Mouse (Mus musculus) small intestine, adult 2 months (tissue): ENCODE measurements at regions not wholly inside any gene's neighbourhood (a gene's known extent, or its start where the extent isn't known, plus 50 kb on each side); places are given as distances from the start of the nearest gene placed in this dataset.

Source experiments
- CTCF ChIP-seq: fragments of 200-500 bp; IDR thresholded peaks from 2 replicates; pipeline ENCODE4 v1.5.1; 2012; ENCODE audit warnings: low read depth, mild to moderate bottlenecking, control low read depth, inconsistent platforms, low read length, moderate library complexity, mixed read lengths; ENCODE audit not compliant: insufficient replicate concordance, insufficient read length; ENCODE audit errors: extremely low read depth
- POLR2A ChIP-seq: fragments of 200-500 bp; IDR thresholded peaks from 2 replicates; pipeline ENCODE4 v1.6.1; 2012; ENCODE audit warnings: low read depth, mild to moderate bottlenecking, control low read depth, inconsistent platforms, low read length, moderate library complexity

DNA sequence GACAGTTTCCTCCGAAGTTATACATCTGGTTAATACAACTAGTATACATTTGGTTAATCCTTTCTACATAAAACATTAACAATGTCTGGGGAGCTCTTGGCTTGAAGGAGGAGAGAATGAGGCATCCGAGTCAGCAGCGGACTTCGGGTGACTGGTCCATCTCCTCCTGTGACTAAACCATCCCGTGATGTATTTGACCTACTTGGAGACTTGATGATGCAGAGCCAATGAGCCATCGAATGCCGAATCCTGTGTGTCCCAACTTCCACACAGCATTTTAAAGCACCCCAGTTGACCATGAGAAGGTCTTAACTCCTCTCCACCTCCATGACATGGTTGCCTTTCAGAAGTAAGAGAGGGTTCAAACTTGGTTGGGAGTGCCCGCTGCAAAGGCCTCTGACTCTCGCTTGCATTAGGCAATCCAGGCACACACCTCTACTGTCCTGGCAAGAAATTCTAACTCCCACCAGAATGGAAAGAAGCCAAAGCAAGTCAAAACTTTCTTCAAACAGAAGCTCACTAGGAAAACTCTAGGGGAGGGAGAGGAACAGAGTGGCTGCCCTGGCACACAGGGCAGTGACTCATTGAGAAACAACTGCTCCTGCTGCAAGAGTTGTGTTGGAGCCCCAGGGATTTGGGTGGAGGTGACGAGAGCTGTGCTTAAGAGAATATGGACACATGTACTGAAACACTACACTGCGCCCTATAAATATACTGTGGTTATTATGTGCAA lies 75.4 kb upstream of the Etv6 start:
- TF ChIP-seq POLR2A (no peak), CTCF (no peak)
